Mouse (Mus musculus): ENCODE results near the gene Rps16.

DNA sequence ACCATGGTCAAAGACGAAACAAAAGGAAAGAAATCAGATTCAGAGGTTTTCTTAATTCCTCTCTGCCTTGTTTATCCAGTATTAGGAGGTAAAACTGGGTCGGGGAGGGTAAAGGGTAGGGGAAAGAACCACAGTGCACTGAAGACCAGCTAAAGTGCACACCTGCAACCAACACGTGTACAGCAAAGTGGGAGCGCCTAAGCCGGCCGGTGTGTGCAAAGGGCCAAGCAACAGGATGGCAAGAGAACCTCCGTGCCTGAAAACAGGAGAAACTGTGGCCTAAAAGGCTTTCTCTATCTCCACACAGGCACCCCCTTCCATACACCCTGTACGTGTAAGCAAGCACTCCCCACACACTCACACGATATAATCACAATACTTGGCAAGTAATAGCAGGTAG, 34.7 kb downstream of the Rps16 start:
- TF ChIP-seq CTCF (IDR thresholded peaks at IDR 0.05) (no peak), POLR2A (IDR thresholded peaks at IDR 0.05; ENCODE audit: insufficient read depth, low read depth, low read length) (no peak), EP300 (IDR thresholded peaks at IDR 0.05; ENCODE audit: insufficient read depth, low read depth, low read length) (no peak)

All from heart, adult 2 months (tissue).